In genomic region chr6:72091007-72091406, GRCm38 (mm10) we compare ENCODE assay signal across 14 mouse cellular contexts. TPM values are rescaled to one million over a fixed set of nuclear protein-coding genes. Genes with fewer than 3 reads are reported as not detected.
A peak's percentile ranks its signal among the peaks of the same experiment; 100 is the strongest.
DNase-seq lines count a peak whose midpoint lies in the region; ATAC-seq and TF ChIP-seq lines count a peak whose summit lies in the region.
"Had no signal": no experiment of that assay in that cellular context is flagged by ENCODE, and none has a peak within 500 bp of the region (broad histone marks: within the 10 kb centered on the region; RNA-seq: fewer than 3 reads in every experiment).

No protein-coding gene starts in this region.

- no peaks in the 10 kb centered on the region for H3K9me3 ChIP-seq in lung, embryonic 14.5 days (ENCODE audit: low read depth, low read length)
- H3K9me3 ChIP-seq in limb, embryonic 13.5 days = no peaks in the 10 kb centered on the region
- H3K9me3 ChIP-seq: intestine, embryonic 15.5 days; liver, embryonic 13.5 days; neural tube, embryonic 12.5 days had no signal

- H3K36me3 ChIP-seq in lung, embryonic 14.5 days (ENCODE audit: insufficient read depth) = no peaks in the 10 kb centered on the region
- no peaks in the 10 kb centered on the region for H3K36me3 ChIP-seq in limb, embryonic 13.5 days
- H3K36me3 ChIP-seq: intestine, embryonic 15.5 days; liver, embryonic 13.5 days; neural tube, embryonic 12.5 days had no signal

- H3K27ac ChIP-seq in lung, embryonic 14.5 days (ENCODE audit: low read depth) = peak overlapping the region; percentile 32; the same call in 1 of the 2 replicates
- H3K27ac ChIP-seq in limb, embryonic 13.5 days = no peak overlapping the region
- H3K27ac ChIP-seq: intestine, embryonic 15.5 days; liver, embryonic 13.5 days; neural tube, embryonic 12.5 days had no signal

- peak; percentile 58 for DNase-seq in lung, embryonic 14.5 days
- DNase-seq in lung, adult 18-20 months = no peak
- DNase-seq in NIH3T3 (ENCODE audit: low read depth) = peak; percentile 73
- peak; percentile 55 for DNase-seq in embryo, embryonic 11 days
- no peak for DNase-seq in urinary bladder, postnatal 14 days (ENCODE audit: low spot score)
- no peak for DNase-seq in adrenal gland, adult 2 months
- DNase-seq in cerebellum, postnatal 4 days (ENCODE audit: low spot score in 2 of 2) = no peak
- DNase-seq: adrenal gland, postnatal 25 days; heart, postnatal 14 days; liver, embryonic 13.5 days; retina, postnatal 1 day had no signal

- TF ChIP-seq CTCF in lung, embryonic 14.5 days (IDR thresholded peaks at IDR 0.05; ENCODE audit: low read depth) = no peak

- no peak overlapping the region for H3K9ac ChIP-seq in lung, embryonic 14.5 days
- H3K9ac ChIP-seq in limb, embryonic 13.5 days = peak overlapping the region; percentile 35; the same call in 1 of the 2 replicates
- H3K9ac ChIP-seq: intestine, embryonic 15.5 days; liver, embryonic 13.5 days; neural tube, embryonic 12.5 days had no signal

- no peaks in the 10 kb centered on the region for H3K27me3 ChIP-seq in lung, embryonic 14.5 days (ENCODE audit: insufficient read depth, low read length)
- H3K27me3 ChIP-seq in limb, embryonic 13.5 days = no peaks in the 10 kb centered on the region
- H3K27me3 ChIP-seq: intestine, embryonic 15.5 days; neural tube, embryonic 12.5 days had no signal

- H3K4me1 ChIP-seq in lung, embryonic 14.5 days (ENCODE audit: insufficient read depth) = no peaks in the 10 kb centered on the region
- H3K4me1 ChIP-seq in limb, embryonic 13.5 days = peaks cover 14% of the 10 kb centered on the region
- H3K4me1 ChIP-seq: neural tube, embryonic 12.5 days had no signal

- 47% methylated on average over 6 of the region's 6 CpGs for WGBS in lung, embryonic 14.5 days
- WGBS in limb, embryonic 13.5 days = 32% methylated on average over 6 of the region's 6 CpGs

- no peak overlapping the region for H3K4me2 ChIP-seq in lung, embryonic 14.5 days
- H3K4me2 ChIP-seq in limb, embryonic 13.5 days (replicated peaks) = peak overlapping the region; percentile 35
- H3K4me2 ChIP-seq: intestine, embryonic 15.5 days; liver, embryonic 13.5 days; neural tube, embryonic 12.5 days had no signal

- H3K4me3 ChIP-seq in lung, embryonic 14.5 days (ENCODE audit: low read depth, low read length) = no peak overlapping the region
- H3K4me3 ChIP-seq in limb, embryonic 13.5 days = no peak overlapping the region
- H3K4me3 ChIP-seq: intestine, embryonic 15.5 days; liver, embryonic 13.5 days; neural tube, embryonic 12.5 days had no signal

- no peak; the same call in 1 of the 2 replicates for ATAC-seq in lung, embryonic 14.5 days (ENCODE audit: insufficient read depth)
- peak; percentile 60; the same call in 1 of the 2 replicates for ATAC-seq in limb, embryonic 13.5 days (ENCODE audit: low FRiP score, low read depth)
- ATAC-seq: intestine, embryonic 15.5 days had no signal

RNA-seq across cellular contexts. Expression of gene St3gal5, which starts 6.4 kb away (rescaled TPM):
- 33.8 and 36.5 TPM in 2 replicates for polyA plus RNA-seq in lung, embryonic 14.5 days (2014; fragmentation: Nextera tagmentation; extraction: Ambion mirVana)
- polyA plus RNA-seq in limb, embryonic 13.5 days (2015; fragmentation: Nextera tagmentation; extraction: Ambion mirVana) = 30.6 and 31.2 TPM in 2 replicates
- 100 to 1,000 TPM; 137 to 188 TPM for total RNA-seq in adrenal gland, adult 2 months (2021)
- 149 and 235 TPM in 2 replicates for polyA plus RNA-seq in adrenal gland, adult 2 months (2012; rRNA removed)

Comparison
In these comparisons a context has a peak if more than half of its experiments do, and no peak if none do; other contexts are left out.
1. DNase-seq: peak in lung, embryonic 14.5 days (single experiment), NIH3T3 (single experiment) and embryo, embryonic 11 days (single experiment); none in lung, adult 18-20 months (0 of 2), urinary bladder, postnatal 14 days (single experiment), adrenal gland, adult 2 months (single experiment) and cerebellum, postnatal 4 days (0 of 2).